Mouse (Mus musculus) kidney, postnatal 36 days (tissue): ENCODE measurements at regions not wholly inside any gene's neighbourhood (a gene's known extent, or its start where the extent isn't known, plus 50 kb on each side); places are given as distances from the start of the nearest gene placed in this dataset.

ENCODE experiments used
- DNase-seq, 2 experiments: peaks; one replicate each; pipeline ENCODE4 v3.0.0; 2021 to 2022; ENCODE audit warnings: mixed read lengths in 2 of 2

GRCm38 (mm10) chr12:15932067-15932466 lies 115.3 kb upstream of the Trib2 start:
- DNase-seq = no peak

- peak in 1 of 2 experiments; percentile 19 for DNase-seq
Measured at GRCm38 (mm10) chr12:15931535-15931934, 114.8 kb upstream of the Trib2 start.

- no peak for DNase-seq
Measured at GRCm38 (mm10) chr12:15930155-15930554, 113.4 kb upstream of the Trib2 start.

DNA sequence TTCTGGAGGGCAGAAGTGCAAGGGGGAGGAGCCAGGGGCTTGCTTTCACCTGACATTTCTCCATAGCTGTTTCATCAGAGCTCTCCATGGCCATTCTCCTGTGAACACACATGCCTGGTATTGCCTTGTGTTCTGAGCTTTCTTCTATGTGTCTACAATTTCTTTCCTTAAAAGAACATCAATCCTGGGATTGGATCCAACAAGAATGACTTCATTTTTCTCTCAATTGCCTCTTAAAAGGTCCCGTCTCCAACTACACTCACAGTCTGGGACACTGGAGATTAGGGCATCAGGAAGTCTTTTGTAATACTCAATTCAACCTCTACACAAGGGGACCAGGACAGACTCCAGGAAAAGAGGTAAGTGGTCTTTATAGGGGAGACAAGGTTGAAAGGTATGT lies 112.8 kb upstream of the Trib2 start:
- no peak for DNase-seq

DNA sequence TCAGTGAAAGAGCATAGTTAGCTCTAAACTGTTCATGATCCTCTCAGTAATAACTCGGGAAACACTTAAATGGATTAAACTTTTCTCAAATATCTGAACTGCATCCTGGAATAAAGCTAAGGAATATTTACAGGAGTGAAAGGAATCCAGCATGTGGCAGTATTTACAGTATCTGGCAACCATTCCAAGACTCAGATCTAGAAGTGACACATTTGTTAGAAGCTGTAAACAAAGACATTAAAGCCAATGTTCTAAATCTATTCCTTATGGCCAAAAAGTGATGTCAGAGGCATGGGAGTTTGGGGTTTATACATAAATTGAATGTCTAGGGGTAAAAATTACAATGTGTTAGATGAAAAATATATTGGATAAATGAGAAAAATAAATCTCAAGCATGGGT lies 101.6 kb upstream of the Trib2 start:
- no peak for DNase-seq

DNA sequence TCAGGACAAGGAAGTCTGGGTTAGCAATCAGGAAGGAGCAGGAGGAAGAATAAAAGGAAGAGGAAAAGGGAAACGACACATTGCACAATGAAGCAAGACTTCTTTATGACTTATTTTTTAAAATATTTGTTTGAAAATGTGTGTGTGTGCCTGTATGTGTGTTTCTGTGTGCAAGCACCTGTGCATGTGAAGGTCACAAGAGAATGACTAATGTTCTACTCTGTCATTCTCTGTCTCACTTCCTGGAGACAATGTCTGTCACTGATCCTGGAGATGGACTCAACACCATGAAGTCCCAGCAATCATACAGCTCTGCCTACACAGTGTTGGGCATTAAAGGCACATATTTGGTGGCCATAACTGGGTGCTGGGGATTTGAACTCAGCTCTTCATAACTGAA lies 96.2 kb upstream of the Trib2 start:
- no peak for DNase-seq

GRCm38 (mm10) chr12:15912491-15912890 lies 95.8 kb upstream of the Trib2 start:
- DNase-seq = no peak

DNA sequence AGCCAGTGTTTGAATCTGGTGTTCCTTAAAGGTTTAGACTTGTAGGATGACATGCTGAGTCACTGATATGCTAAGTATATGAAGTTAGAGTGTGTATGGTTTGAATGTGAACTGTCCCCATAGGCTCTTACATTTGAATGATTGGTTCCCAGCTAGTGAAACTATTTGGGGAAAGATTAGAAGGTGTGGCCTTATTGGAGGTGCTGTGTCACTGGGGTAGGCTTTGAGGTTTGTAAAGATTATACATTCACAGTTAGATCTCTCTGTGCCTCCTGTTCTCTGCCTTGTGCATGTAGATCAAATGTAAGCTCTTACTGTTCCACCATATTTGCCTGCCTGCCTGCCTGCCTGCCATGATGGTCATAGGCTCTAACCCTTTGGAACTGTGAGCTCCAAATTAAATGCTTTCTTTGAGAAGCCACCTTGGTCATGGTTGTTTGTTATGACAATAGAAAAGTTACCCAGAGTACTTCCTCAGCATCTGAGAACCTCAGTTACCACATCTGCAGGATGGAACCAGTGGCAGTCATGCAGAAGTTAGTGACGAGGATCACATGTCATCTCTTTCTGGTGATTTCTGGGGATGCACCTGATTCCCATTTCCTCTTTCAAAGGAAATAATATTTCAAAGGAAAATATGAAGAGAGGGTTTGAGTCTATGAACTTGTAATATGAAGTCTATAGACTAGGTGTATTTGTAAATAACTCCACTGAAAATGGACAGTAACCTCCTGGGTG lies 94.7 kb upstream of the Trib2 start:
- no peak for DNase-seq

DNA sequence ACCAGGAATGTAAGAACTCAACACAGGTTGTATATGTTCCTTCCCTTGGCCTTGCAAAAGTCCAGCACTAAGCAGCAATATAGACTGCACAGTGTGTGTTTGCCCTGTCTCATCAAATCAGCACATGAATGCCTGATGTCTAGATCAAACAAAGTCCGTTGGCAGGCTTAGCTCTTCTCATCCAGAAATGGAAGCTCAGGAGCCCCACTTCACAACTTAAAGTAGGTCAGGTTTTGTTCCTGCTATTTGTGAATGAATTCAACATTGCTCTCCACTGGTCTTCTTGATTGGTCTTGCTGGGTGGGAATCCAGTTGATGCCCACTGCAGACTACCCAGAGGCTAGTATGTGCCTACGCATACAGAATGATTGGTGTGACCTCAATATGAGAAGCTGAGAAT lies 80.8 kb upstream of the Trib2 start:
- no peak for DNase-seq

DNA sequence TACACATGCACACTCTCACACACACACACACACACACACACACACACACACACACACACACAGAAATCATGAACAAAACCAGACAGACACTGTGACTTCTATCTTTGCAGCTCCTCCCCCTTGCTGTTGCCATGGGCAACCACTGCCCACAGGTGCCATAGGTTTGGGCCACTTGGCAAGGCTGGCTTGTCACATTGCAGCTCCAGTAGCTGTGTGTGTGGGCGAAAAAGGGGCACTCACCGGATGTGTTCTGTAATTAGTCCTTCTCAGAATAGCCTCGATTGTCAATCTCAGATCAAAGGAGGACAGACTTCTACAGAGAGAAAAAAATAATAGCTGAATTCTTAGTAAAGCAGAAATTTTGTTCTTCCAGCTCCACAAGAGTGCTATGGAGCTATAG lies 79.8 kb upstream of the Trib2 start:
- DNase-seq = peak in 1 of 2 experiments; percentile 9

DNA sequence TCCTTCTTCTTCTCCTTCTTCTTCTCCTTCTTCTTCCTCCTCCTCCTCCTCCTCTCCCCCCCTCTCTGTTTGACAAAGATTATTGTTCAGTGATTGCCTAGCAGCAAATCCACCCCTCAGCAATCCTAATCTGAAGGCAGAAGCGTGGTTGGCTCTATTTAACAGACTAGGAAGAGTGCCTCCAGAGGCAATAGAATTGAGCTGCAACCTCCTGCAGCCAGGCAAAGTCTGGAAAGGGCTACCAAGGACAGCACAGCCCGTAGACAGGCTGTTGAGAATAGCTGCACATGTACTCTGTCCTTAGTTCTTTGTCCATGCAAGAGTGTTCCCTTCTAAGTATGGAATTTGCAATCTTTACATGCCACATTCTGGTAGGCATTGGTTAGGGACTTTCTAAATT lies 78.5 kb upstream of the Trib2 start:
- DNase-seq = peak; percentile 42 to 45

DNA sequence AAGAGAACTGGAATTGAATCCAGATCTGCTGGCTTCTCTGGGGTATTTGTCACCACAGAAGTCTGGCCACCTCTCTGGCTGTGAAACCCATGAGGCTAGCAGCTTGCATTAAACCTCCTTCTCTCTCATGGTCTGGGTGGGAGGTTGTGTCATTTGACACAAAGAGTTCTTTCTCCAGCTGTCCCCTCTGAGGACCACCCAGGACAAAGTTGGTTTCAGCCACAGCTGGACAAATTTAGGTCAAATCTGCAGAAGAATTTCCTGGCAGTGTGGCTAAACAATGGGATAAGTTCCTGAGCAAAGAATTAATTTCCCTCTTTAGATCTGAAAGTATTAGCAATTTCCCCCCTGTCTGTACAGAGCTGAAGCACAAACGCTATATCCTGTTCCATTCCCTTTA lies 73.9 kb upstream of the Trib2 start:
- DNase-seq = no peak

DNA sequence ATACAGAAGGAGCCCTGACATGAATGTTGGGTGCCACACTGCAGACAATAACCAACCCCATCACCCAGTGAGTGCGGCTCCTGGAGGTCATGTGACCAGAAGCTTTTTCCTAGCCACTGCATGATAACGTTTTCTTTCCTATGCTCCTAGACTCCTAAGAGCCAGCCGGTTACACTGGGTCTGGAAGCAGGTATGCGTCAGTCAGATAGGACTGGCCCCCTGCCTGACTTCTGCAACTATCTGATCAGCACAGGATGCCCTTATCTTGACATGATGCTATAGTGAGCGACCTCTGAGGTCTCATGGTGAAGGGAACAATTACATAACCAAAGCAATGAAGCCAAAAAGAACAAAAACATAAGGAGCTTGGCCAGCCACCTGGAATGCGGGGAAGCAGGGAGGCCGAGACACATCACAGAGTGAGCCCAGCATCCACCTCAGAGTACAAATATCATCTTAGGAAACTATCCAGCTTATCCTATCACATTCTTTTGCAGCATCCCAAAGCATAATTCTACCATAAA lies 63.2 kb upstream of the Trib2 start:
- no peak for DNase-seq
